Mouse (Mus musculus) liver, embryonic 11.5 days (tissue): Measurements from ENCODE around the gene Vmn1r198. TPM values are rescaled to one million over a fixed set of nuclear protein-coding genes. Genes with fewer than 3 reads are reported as not detected.
"Not testable (repeated sequence)": the region's sequence is repeated elsewhere in the genome, so short reads cannot be mapped to it uniquely, and the experiment has no call there.

ENCODE experiments used
- ATAC-seq: fragments of 200-750 bp; cut with Nextera tagmentation; replicated peaks from 2 replicates; pipeline ENCODE4 v1.8.0; 2017; ENCODE audit warnings: moderate number of reproducible peaks, mild to moderate bottlenecking, moderate TSS enrichment, moderate library complexity; ENCODE audit not compliant: low FRiP score
- DNase-seq: peaks from one replicate; pipeline ENCODE4 v3.0.0-alpha.2; 2017; ENCODE audit warnings: low spot score
- H3K27ac ChIP-seq: fragments of 300-500 bp; sonication (generic); 2 replicates; pipeline ENCODE4 v1.5.1; 2014; ENCODE audit warnings: mild to moderate bottlenecking, low read depth, low read length, control low read depth
- H3K27me3 ChIP-seq: fragments of 300-500 bp; sonication (generic); replicated peaks from 2 replicates; pipeline ENCODE4 v1.6.1; 2014; ENCODE audit warnings: low read length, mixed read lengths; ENCODE audit not compliant: control insufficient read depth, insufficient read depth
- H3K36me3 ChIP-seq: fragments of 300-500 bp; sonication (generic); 2 replicates; pipeline ENCODE4 v1.6.1; 2014; ENCODE audit warnings: mild to moderate bottlenecking, low read length, moderate library complexity, mixed read lengths; ENCODE audit not compliant: control insufficient read depth, insufficient read depth
- H3K4me1 ChIP-seq: fragments of 300-500 bp; sonication (generic); replicated peaks from 2 replicates; pipeline ENCODE4 v1.6.1; 2014; ENCODE audit warnings: low read length, mixed read lengths; ENCODE audit not compliant: control insufficient read depth, insufficient read depth
- H3K4me2 ChIP-seq: fragments of 300-500 bp; sonication (generic); 2 replicates; pipeline ENCODE4 v1.6.1; 2014; ENCODE audit warnings: mild to moderate bottlenecking, control low read depth, moderate library complexity
- H3K4me3 ChIP-seq: fragments of 300-500 bp; sonication (generic); 2 replicates; pipeline ENCODE4 v1.5.1; 2014; ENCODE audit warnings: low read depth, low read length, control low read depth
- H3K9ac ChIP-seq: fragments of 300-500 bp; sonication (generic); 2 replicates; pipeline ENCODE4 v1.6.1; 2014; ENCODE audit warnings: low read depth, low read length, control low read depth
- H3K9me3 ChIP-seq: fragments of 300-500 bp; sonication (generic); 2 replicates; pipeline ENCODE4 v1.6.1; 2016; ENCODE audit warnings: low read length, inconsistent platforms, mixed read lengths; ENCODE audit not compliant: control insufficient read depth
- WGBS: fragments of 180-500 bp; shearing (Covaris S2); extraction: QIAGEN DNeasy Blood & Tissue Kit; methylation state at CpG from one replicate; pipeline ENCODE4 v1.1.7; 2014; 5-methylcytosine and 5-hydroxymethylcytosine counted together
- polyA plus RNA-seq: library from polyadenylated mRNA; unstranded; fragments of >200 nt; fragmentation: Nextera tagmentation; extraction: Ambion mirVana; gene quantifications from 2 replicates; pipeline ENCODE4 v1.2.1, GENCODE M21; 2014

The Vmn1r198 gene
- polyA plus RNA-seq, 1 experiment from 2014 or later = not detected

DNA sequence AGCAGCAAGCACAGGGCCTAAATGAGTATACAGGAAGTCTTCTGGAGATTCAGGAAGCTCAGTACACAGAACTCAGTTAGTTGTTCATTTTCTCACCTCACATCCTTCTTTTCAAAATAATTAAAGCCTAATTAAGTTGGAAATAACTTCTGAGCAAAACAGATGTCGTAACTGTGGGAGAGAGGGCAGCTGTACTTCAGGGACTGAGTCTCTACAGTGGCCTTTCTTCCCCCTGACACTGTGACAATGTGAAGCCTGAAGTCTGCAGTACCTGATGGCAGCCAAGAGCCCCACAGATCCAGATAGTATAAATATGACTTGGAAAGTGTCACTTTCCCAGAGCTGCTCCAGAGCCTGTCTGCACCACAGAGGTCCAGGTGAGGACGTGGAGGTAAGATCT lies 29.4 kb downstream of the Vmn1r198 start, which contains the start of gene Vmn1r199:
Vmn1r199 (plus strand) TSS at position 301 of the 400 bp plus-strand sequence.
- no peak within 1 kb of the TSS for H3K9ac ChIP-seq
- WGBS = 71% methylated on average over 2 of the region's 2 CpGs
- ATAC-seq = no peak
- no peaks in the 10 kb centered on the region for H3K9me3 ChIP-seq
- no peaks in the 10 kb centered on the region for H3K4me1 ChIP-seq
- no peak for DNase-seq
- H3K27me3 ChIP-seq = no peaks in the 10 kb centered on the region
- no peak within 1 kb of the TSS for H3K4me3 ChIP-seq
- no peaks in the 10 kb centered on the region for H3K36me3 ChIP-seq
- no peak within 1 kb of the TSS for H3K4me2 ChIP-seq
- H3K27ac ChIP-seq = no peak within 1 kb of the TSS

GRCm38 (mm10) chr13:22381128-22381527 lies 31.0 kb downstream of the Vmn1r198 start:
- not testable (repeated sequence) for H3K4me1 ChIP-seq, H3K27ac ChIP-seq, H3K4me3 ChIP-seq, H3K9ac ChIP-seq, H3K9me3 ChIP-seq, H3K4me2 ChIP-seq, ATAC-seq, DNase-seq, H3K27me3 ChIP-seq, H3K36me3 ChIP-seq
- 64% methylated on average over 3 of the region's 3 CpGs for WGBS

DNA sequence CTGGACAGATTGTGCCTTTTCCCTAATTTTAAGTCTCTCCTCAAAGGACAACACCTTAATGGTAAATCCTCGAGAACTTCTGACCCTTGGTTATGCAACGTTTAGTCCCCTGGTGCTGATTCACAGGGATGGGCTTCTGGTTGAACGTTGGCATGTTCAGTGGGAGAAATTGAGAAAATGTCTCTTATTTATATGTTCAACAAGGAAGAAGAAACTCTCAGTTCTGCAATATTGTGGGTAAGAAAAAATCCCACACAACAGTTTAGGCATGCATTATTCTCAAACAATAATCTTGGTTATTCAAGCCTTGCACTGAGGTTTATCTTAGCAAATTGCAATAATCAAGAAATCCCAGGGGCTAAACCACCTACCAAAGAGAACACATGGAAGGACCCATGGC lies 33.2 kb downstream of the Vmn1r198 start:
- Histone ChIP-seq H3K4me3 (no peak overlapping the region), H3K9me3 (no peaks in the 10 kb centered on the region), H3K27ac (no peak overlapping the region), H3K4me1 (no peaks in the 10 kb centered on the region), H3K36me3 (no peaks in the 10 kb centered on the region), H3K27me3 (no peaks in the 10 kb centered on the region), H3K4me2 (no peak overlapping the region), H3K9ac (no peak overlapping the region)
- WGBS = 69% methylated on average over 3 of the region's 3 CpGs
- DNase-seq = no peak
- no peak for ATAC-seq

DNA sequence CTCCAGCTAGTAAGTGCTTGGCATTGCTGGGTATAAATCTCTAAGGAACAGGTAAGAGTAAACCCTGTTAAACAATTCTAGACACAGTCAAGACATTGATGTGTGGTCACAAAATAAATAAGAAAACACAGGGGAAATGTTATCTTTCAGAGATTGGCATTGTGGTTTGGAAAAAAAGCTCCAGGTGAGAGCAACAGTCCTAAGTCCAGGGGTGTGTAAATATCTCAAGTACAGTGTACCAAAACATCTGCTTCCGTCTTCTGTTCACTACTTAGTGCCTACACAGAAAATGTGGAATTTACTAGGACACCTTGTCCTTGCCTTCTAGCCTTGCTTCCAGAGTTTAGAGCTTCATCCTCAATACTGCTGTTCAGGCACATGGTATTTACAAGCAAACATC lies 36.9 kb downstream of the Vmn1r198 start:
- 77% methylated on average over 1 of the region's 1 CpGs for WGBS
- no peaks in the 10 kb centered on the region for H3K27me3 ChIP-seq
- H3K4me1 ChIP-seq = no peaks in the 10 kb centered on the region
- H3K36me3 ChIP-seq = no peaks in the 10 kb centered on the region
- DNase-seq (no peak), ATAC-seq (no peak)
- H3K27ac ChIP-seq = no peak overlapping the region
- H3K9ac ChIP-seq = no peak overlapping the region
- H3K4me3 ChIP-seq = no peak overlapping the region
- H3K4me2 ChIP-seq = no peak overlapping the region
- H3K9me3 ChIP-seq = no peaks in the 10 kb centered on the region

- Histone ChIP-seq H3K4me3 (no peak within 1 kb of the TSS), H3K27me3 (no peaks in the 10 kb centered on the region), H3K36me3 (no peaks in the 10 kb centered on the region), H3K4me2 (no peak within 1 kb of the TSS), H3K9ac (no peak within 1 kb of the TSS), H3K9me3 (no peaks in the 10 kb centered on the region), H3K4me1 (no peaks in the 10 kb centered on the region), H3K27ac (no peak within 1 kb of the TSS)
- ATAC-seq (no peak), DNase-seq (no peak)
- 76% methylated on average over 3 of the region's 3 CpGs for WGBS
Observed at GRCm38 (mm10) chr13:22390073-22390472, 39.9 kb downstream of the Vmn1r198 start, which contains the start of gene Vmn1r200. TSS of gene Vmn1r200 (plus strand) at chr13:22390373.

DNA sequence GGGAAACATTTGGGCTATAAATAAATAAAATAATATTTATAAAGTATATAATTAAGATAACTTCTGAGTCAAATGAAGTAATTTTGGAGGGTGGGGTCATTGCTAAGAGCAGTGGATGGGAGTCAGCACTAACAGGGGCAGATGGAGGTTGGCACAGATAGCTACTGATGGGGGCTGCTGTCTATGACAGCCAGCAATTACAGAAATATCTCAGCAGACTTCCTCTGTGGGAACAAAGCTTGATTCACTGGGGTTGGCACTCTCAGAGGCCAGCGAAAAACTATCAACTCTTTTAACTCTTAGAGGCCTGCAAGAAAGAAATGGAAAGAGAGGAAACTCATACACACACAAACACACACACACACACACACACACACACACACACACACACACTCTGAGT lies 52.8 kb downstream of the Vmn1r198 start:
- no peak overlapping the region for H3K27ac ChIP-seq
- H3K9ac ChIP-seq = no peak overlapping the region
- 61% methylated on average over 1 of the region's 1 CpGs for WGBS

More for the DNA sequence above, 52.8 kb downstream of the Vmn1r198 start:
- H3K27me3 ChIP-seq = no peaks in the 10 kb centered on the region
- no peak overlapping the region for H3K4me3 ChIP-seq
- ATAC-seq = no peak
- no peaks in the 10 kb centered on the region for H3K9me3 ChIP-seq
- no peaks in the 10 kb centered on the region for H3K36me3 ChIP-seq
- H3K4me1 ChIP-seq = no peaks in the 10 kb centered on the region
- H3K4me2 ChIP-seq = no peak overlapping the region
- no peak for DNase-seq

Other genes starting within 250 kb of the Vmn1r198 start
- not detected in 2 replicates for gene Vmn1r189, start 244.5 kb upstream of the Vmn1r198 start, polyA plus RNA-seq
- not detected in 2 replicates for gene Vmn1r191, start 166.4 kb upstream of the Vmn1r198 start, polyA plus RNA-seq
- gene Vmn1r192, start 159.2 kb upstream of the Vmn1r198 start, polyA plus RNA-seq = not detected in 2 replicates
- gene Vmn1r193, start 127.2 kb upstream of the Vmn1r198 start, polyA plus RNA-seq = not detected in 2 replicates
- not detected in 2 replicates for gene Vmn1r194, start 106.1 kb upstream of the Vmn1r198 start, polyA plus RNA-seq
- gene Vmn1r195, start 79.8 kb upstream of the Vmn1r198 start, polyA plus RNA-seq = not detected in 2 replicates
- not detected in 2 replicates for gene Vmn1r196, start 60.4 kb upstream of the Vmn1r198 start, polyA plus RNA-seq
- not detected in 2 replicates for gene Vmn1r197, start 25.8 kb upstream of the Vmn1r198 start, polyA plus RNA-seq
- not detected in 2 replicates for gene Vmn1r199, start 29.5 kb downstream of the Vmn1r198 start, polyA plus RNA-seq
- gene Vmn1r200, start 40.0 kb downstream of the Vmn1r198 start, polyA plus RNA-seq = not detected in 2 replicates
- not detected in 2 replicates for gene Vmn1r201, start 121.6 kb downstream of the Vmn1r198 start, polyA plus RNA-seq
- not detected in 2 replicates for gene Vmn1r202, start 155.0 kb downstream of the Vmn1r198 start, polyA plus RNA-seq
- gene Vmn1r203, start 167.8 kb downstream of the Vmn1r198 start, polyA plus RNA-seq = not detected in 2 replicates
- gene Vmn1r204, start 202.8 kb downstream of the Vmn1r198 start, polyA plus RNA-seq = not detected in 2 replicates
- not detected in 2 replicates for gene Vmn1r205, start 242.6 kb downstream of the Vmn1r198 start, polyA plus RNA-seq